Mouse (Mus musculus): ENCODE results near the gene Myh1. TPM values are rescaled to one million over a fixed set of nuclear protein-coding genes. Genes with fewer than 3 reads are reported as not detected.

Gene Myh1
- 0.04 and 0.18 TPM in 2 replicates for polyA plus RNA-seq (2016; fragmentation: Nextera tagmentation; extraction: Ambion mirVana)

GRCm38 (mm10) chr11:67199752-67200151 lies at the start of gene Myh1:
Gene Myh1 (plus strand): TSS chr11:67200052.
- Histone ChIP-seq H3K4me1 (peaks cover 5% of the 10 kb centered on the region; the same call in 1 of the 2 replicates), H3K4me3 (no peak within 1 kb of the TSS), H3K27me3 (ENCODE audit: insufficient read depth, poor library complexity, severe bottlenecking) (no peaks in the 10 kb centered on the region), H3K36me3 (no peaks in the 10 kb centered on the region), H3K27ac (no peak within 1 kb of the TSS), H3K9me3 (no peaks in the 10 kb centered on the region)
- 77% methylated on average over 4 of the region's 4 CpGs for WGBS
- no peak for DNase-seq (ENCODE audit: low spot score)

DNA sequence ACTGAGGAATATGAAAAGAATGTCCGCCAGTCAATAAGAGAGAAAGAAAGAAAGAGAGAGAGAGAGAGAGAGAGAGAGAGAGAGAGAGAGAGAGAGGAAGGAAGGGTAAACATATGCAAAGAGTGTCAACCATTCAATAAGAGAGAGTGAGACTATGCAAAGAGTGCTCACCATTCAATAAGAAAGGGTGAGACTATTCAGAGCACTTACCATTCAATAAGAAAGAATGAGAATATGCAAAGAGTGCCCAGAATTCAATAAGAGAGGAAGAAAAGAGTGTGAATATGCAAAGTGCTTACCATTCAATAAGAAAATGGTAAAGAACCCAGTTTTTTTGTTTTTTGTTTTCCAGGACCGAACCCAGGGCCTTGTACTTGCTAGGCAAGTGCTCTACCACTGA lies 49.6 kb upstream of the Myh1 start:
- Histone ChIP-seq H3K27me3 (ENCODE audit: insufficient read depth, poor library complexity, severe bottlenecking) (no peaks in the 10 kb centered on the region), H3K9me3 (no peaks in the 10 kb centered on the region), H3K4me1 (peaks cover 4% of the 10 kb centered on the region; the same call in 1 of the 2 replicates), H3K4me3 (no peak overlapping the region), H3K36me3 (no peaks in the 10 kb centered on the region), H3K27ac (no peak overlapping the region)
- no peak for DNase-seq (ENCODE audit: low spot score)
- WGBS = 88% methylated on average over 2 of the region's 2 CpGs

GRCm38 (mm10) chr11:67151159-67151558 lies 48.7 kb upstream of the Myh1 start:
- no peaks in the 10 kb centered on the region for H3K9me3 ChIP-seq
- no peaks in the 10 kb centered on the region for H3K36me3 ChIP-seq
- WGBS = 79% methylated on average over 3 of the region's 3 CpGs
- no peak overlapping the region for H3K4me3 ChIP-seq
- no peak for DNase-seq (ENCODE audit: low spot score)
- peaks cover 4% of the 10 kb centered on the region; the same call in 1 of the 2 replicates for H3K4me1 ChIP-seq
- no peaks in the 10 kb centered on the region for H3K27me3 ChIP-seq (ENCODE audit: insufficient read depth, poor library complexity, severe bottlenecking)
- no peak overlapping the region for H3K27ac ChIP-seq

DNA sequence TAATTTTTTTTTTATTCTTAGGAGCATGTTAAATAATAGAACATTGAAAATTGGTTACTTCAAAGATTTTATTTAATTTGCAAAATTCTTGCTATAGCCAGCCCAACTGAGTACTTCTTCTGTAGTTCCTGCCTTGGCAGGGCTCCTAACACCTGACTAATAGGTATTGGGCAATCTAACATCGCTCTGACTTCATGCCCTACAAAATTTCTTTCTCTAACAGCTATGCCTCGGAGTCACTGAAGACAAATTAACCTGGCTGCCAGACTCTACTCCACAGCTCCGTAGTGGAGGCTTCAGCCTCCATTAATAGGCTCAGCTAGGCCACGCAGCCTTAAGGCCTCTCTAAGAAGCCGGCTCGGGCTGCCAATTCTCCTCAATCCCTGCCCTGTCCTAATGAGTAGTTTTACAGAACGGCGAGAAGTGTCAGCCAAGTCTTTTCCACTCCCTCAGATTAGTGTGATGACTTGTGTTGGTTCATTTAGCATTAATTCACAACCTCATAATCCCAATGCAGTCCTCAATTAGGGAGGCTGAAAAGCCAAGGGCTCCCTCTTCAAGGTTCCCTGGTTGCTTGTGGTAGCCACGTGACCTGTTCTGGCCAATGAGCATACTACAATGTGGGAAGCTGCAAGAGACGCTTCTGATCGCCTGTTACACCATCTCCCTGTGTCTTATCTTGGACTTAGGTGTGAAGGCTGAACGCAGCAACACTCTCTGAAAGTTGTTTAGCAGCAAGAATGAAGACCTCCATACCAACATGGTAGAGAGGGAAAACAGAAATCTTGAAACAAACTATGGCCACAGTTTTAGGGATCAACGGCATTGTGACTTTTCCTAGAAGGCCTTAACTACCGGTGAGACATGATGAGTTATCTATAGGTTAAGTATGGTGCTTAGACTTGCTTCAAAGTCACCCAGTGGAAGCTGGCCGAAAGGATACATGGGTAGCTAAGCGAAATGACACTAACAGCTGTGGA lies 47.9 kb upstream of the Myh1 start:
- no peaks in the 10 kb centered on the region for H3K36me3 ChIP-seq
- no peak overlapping the region for H3K4me3 ChIP-seq
- H3K27me3 ChIP-seq (ENCODE audit: insufficient read depth, poor library complexity, severe bottlenecking) = no peaks in the 10 kb centered on the region
- peaks cover 4% of the 10 kb centered on the region; the same call in 1 of the 2 replicates for H3K4me1 ChIP-seq
- DNase-seq (ENCODE audit: low spot score) = no peak
- H3K9me3 ChIP-seq = no peaks in the 10 kb centered on the region
- no peak overlapping the region for H3K27ac ChIP-seq
- WGBS = 82% methylated on average over 16 of the region's 16 CpGs

- 11% methylated on average over 1 of the region's 1 CpGs for WGBS
- DNase-seq (ENCODE audit: low spot score) = no peak
- Histone ChIP-seq H3K4me3 (no peak overlapping the region), H3K4me1 (peaks cover 4% of the 10 kb centered on the region; the same call in 1 of the 2 replicates), H3K27ac (no peak overlapping the region), H3K27me3 (ENCODE audit: insufficient read depth, poor library complexity, severe bottlenecking) (no peaks in the 10 kb centered on the region), H3K9me3 (no peaks in the 10 kb centered on the region), H3K36me3 (no peaks in the 10 kb centered on the region)
Observed at GRCm38 (mm10) chr11:67153123-67153522, 46.7 kb upstream of the Myh1 start.

DNA sequence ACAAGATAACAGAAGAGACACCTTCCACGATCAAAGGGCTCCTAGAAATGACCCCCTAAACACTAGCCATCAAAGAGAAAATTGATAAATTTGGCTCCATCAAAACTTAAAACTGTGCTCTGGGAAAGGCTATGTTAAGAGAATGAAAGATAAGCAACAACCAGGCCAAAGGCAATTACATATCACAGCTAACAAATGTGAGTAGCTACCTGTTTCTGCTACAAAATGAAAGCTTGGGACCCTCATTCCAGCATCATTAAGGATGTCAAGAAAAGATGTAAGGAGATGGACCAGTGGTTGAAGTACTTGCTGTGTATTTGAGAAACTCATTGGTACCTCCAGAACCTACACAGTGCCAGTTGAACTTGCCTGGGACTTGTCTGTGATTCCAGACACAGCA lies 46.0 kb upstream of the Myh1 start:
- Histone ChIP-seq H3K4me3 (no peak overlapping the region), H3K27me3 (ENCODE audit: insufficient read depth, poor library complexity, severe bottlenecking) (no peaks in the 10 kb centered on the region), H3K4me1 (peaks cover 4% of the 10 kb centered on the region; the same call in 1 of the 2 replicates), H3K9me3 (no peaks in the 10 kb centered on the region), H3K27ac (no peak overlapping the region), H3K36me3 (no peaks in the 10 kb centered on the region)
- no peak for DNase-seq (ENCODE audit: low spot score)
- 68% methylated on average over 1 of the region's 1 CpGs for WGBS

DNA sequence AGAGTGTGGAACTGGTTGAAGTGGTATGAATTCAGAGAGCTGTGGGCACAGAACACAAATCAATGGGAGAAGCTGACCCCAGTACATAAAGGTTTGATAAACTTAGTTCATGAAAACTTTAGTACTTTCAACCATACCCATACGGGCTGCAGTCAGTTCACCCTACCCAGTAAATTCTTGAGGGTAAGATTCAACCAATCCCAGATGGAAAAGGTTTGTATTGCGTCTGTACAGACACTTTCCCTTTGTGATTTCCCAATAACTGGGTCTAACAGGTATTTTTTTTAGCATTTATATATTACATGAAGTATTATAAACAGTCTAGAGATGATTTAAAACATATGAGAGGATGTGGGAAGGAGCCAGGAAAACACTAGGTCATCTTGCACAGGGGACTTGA lies 44.2 kb upstream of the Myh1 start:
- Histone ChIP-seq H3K4me3 (no peak overlapping the region), H3K27ac (no peak overlapping the region), H3K4me1 (peaks cover 4% of the 10 kb centered on the region; the same call in 1 of the 2 replicates), H3K27me3 (ENCODE audit: insufficient read depth, poor library complexity, severe bottlenecking) (no peaks in the 10 kb centered on the region), H3K36me3 (no peaks in the 10 kb centered on the region), H3K9me3 (no peaks in the 10 kb centered on the region)
- 84% methylated on average over 2 of the region's 2 CpGs for WGBS
- DNase-seq (ENCODE audit: low spot score) = no peak

GRCm38 (mm10) chr11:67160131-67160530 lies 39.7 kb upstream of the Myh1 start:
- no peak for DNase-seq (ENCODE audit: low spot score)
- no peak overlapping the region for H3K4me3 ChIP-seq
- 77% methylated on average over 3 of the region's 3 CpGs for WGBS

DNA sequence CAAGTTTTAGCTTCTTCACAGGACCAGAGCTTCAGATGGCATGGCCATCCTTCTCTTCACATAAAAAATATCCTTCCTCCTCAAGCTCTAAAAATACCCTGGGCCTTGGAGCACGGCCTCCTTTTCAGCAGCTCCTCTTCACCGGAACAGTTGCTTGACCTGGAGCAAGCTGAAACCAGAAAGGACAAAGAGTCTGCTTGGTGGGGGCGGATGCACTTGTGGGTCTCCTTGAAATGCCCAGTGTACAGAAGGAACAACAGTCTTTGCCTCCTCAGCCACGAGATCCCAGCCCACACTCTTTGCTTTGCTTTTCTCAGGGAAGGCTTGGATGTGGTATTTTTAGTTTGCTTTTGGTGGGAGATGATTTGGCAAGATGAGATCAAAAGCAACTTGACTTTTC lies 36.2 kb upstream of the Myh1 start:
- H3K27me3 ChIP-seq (ENCODE audit: insufficient read depth, poor library complexity, severe bottlenecking) = no peaks in the 10 kb centered on the region
- H3K9me3 ChIP-seq = no peaks in the 10 kb centered on the region
- H3K27ac ChIP-seq = no peak overlapping the region
- WGBS = 66% methylated on average over 4 of the region's 4 CpGs
- no peaks in the 10 kb centered on the region for H3K36me3 ChIP-seq
- no peak for DNase-seq (ENCODE audit: low spot score)
- no peak overlapping the region for H3K4me3 ChIP-seq
- H3K4me1 ChIP-seq = no peaks in the 10 kb centered on the region

More at GRCm38 (mm10) chr11:67160131-67160530, 39.7 kb upstream of the Myh1 start:
- H3K4me1 ChIP-seq = no peaks in the 10 kb centered on the region
- no peaks in the 10 kb centered on the region for H3K36me3 ChIP-seq
- no peaks in the 10 kb centered on the region for H3K27me3 ChIP-seq (ENCODE audit: insufficient read depth, poor library complexity, severe bottlenecking)
- no peaks in the 10 kb centered on the region for H3K9me3 ChIP-seq
- no peak overlapping the region for H3K27ac ChIP-seq

GRCm38 (mm10) chr11:67164851-67165250 lies 35.0 kb upstream of the Myh1 start:
- Histone ChIP-seq H3K4me1 (peaks cover 6% of the 10 kb centered on the region; the same call in 1 of the 2 replicates), H3K27ac (no peak overlapping the region), H3K27me3 (ENCODE audit: insufficient read depth, poor library complexity, severe bottlenecking) (no peaks in the 10 kb centered on the region), H3K9me3 (no peaks in the 10 kb centered on the region), H3K36me3 (no peaks in the 10 kb centered on the region), H3K4me3 (no peak overlapping the region)
- 55% methylated on average over 5 of the region's 5 CpGs for WGBS
- no peak for DNase-seq (ENCODE audit: low spot score)

DNA sequence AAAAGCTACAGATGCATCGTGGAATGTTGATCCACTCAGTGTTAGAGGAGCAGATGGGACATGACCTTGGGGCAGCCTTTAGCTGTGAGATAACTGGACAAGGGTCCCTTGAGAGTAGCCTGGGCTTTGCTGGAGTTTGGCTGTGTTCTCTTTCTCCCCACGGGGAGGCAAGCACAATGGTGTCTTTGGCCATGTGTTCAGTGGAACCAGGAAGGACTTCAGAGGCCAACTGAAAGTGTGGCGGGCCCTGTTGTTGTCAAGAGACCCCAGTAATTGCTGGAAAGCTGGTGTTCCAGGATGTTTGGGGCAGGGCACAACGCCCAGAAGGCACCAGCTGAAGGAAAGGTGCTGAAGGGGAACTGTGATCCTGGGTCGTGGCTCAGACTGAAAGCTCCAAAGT lies 30.6 kb upstream of the Myh1 start:
- H3K36me3 ChIP-seq = no peaks in the 10 kb centered on the region
- peaks cover 6% of the 10 kb centered on the region; the same call in 1 of the 2 replicates for H3K4me1 ChIP-seq
- no peaks in the 10 kb centered on the region for H3K9me3 ChIP-seq
- no peak overlapping the region for H3K4me3 ChIP-seq
- WGBS = 64% methylated on average over 5 of the region's 5 CpGs
- DNase-seq (ENCODE audit: low spot score) = no peak
- no peak overlapping the region for H3K27ac ChIP-seq
- no peaks in the 10 kb centered on the region for H3K27me3 ChIP-seq (ENCODE audit: insufficient read depth, poor library complexity, severe bottlenecking)

DNA sequence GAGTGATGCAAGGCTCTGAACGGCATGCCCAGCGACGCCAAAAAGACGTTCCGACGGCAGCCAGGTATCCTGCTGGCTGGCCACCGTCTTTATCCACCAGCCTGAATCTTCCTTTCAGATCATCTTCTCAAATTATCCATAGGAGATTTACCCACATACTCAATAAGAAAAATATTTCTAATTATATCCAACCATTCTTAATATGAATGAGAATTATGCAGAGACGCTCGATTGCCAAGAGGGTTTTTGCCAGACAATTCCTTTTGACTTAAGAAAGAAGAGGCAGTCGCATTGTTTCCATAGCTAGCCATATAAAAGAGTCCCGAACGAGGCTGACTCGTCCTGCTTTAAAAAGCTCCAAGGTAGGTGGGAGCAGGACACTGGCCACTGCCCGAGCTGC lies 29.1 kb upstream of the Myh1 start, which contains the start of gene Myh2:
TSS of gene Myh2 (plus strand) at position 301 of the 400 bp plus-strand sequence.
- Histone ChIP-seq H3K27me3 (ENCODE audit: insufficient read depth, poor library complexity, severe bottlenecking) (no peaks in the 10 kb centered on the region), H3K4me3 (no peak within 1 kb of the TSS), H3K27ac (no peak within 1 kb of the TSS), H3K36me3 (no peaks in the 10 kb centered on the region), H3K4me1 (peaks cover 6% of the 10 kb centered on the region; the same call in 1 of the 2 replicates), H3K9me3 (no peaks in the 10 kb centered on the region)
- DNase-seq (ENCODE audit: low spot score) = no peak
- 81% methylated on average over 14 of the region's 14 CpGs for WGBS

GRCm38 (mm10) chr11:67172439-67172838 lies 27.4 kb upstream of the Myh1 start:
- no peaks in the 10 kb centered on the region for H3K27me3 ChIP-seq (ENCODE audit: insufficient read depth, poor library complexity, severe bottlenecking)
- H3K9me3 ChIP-seq = no peaks in the 10 kb centered on the region
- no peak overlapping the region for H3K27ac ChIP-seq
- no peak overlapping the region for H3K4me3 ChIP-seq
- no peaks in the 10 kb centered on the region for H3K36me3 ChIP-seq
- H3K4me1 ChIP-seq = peaks cover 6% of the 10 kb centered on the region; the same call in 1 of the 2 replicates
- DNase-seq (ENCODE audit: low spot score) = no peak
- 82% methylated on average over 2 of the region's 2 CpGs for WGBS

Data from heart, embryonic 10.5 days (tissue).